8 mouse cellular contexts compared by ENCODE assay signal in the genomic region with DNA sequence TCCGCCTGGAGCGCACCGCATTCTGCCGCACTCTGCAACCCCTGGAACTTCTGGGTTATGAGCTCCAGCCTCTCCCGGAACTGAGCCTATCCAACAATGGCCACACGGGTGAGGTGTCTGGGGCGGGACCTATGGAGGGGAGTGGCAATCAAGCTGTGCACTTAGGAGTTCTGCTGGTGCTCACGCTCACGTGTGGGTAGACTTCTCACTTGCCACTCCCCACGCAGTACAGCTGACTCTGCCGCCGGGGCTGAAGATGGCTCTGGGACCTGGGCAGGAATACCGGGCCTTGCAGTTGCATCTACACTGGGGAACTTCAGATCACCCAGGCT. TPM values are rescaled to one million over a fixed set of nuclear protein-coding genes. Genes with fewer than 3 reads are reported as not detected.
DNase-seq lines count a peak whose midpoint lies in the region; ATAC-seq lines count a peak whose summit lies in the region.

No protein-coding gene starts in this region.

- peak overlapping the region; percentile 84 for H3K9ac ChIP-seq in heart, embryonic 16.5 days (ENCODE audit: low read length)

- DNase-seq in kidney, adult 11 months: peak; percentile 60
- no peak for DNase-seq in kidney, postnatal 14 days
- DNase-seq in embryo, embryonic 10 days (ENCODE audit: low spot score): peak; percentile 61
- peak; percentile 80 for DNase-seq in large intestine, adult 2 months (ENCODE audit: low read depth, low spot score)
- peak; percentile 75 for DNase-seq in splenic B cell, adult 2 months (ENCODE audit: low read depth, low spot score)
- DNase-seq in gastrocnemius, postnatal 36 days: no peak

- no peaks in the 10 kb centered on the region for H3K36me3 ChIP-seq in heart, embryonic 16.5 days (ENCODE audit: control insufficient read depth, insufficient read depth)
- no peaks in the 10 kb centered on the region for H3K36me3 ChIP-seq in splenic B cell, adult 2 months (ENCODE audit: control insufficient read depth, insufficient read depth, low read length, poor library complexity, severe bottlenecking)

- peak; percentile 87 for ATAC-seq in heart, embryonic 16.5 days (replicated peaks; ENCODE audit: extremely low read depth, insufficient read depth, low FRiP score)
- peak; percentile 94 for ATAC-seq in megakaryocyte progenitor cell, adult 5-6 weeks (replicated peaks; ENCODE audit: poor library complexity)

- H3K4me2 ChIP-seq in heart, embryonic 16.5 days (ENCODE audit: low read depth, low read length): peak overlapping the region; percentile 84

- 2% methylated on average over 13 of the region's 13 CpGs for WGBS in heart, embryonic 16.5 days
- WGBS in large intestine, adult 2 months: 2% methylated on average over 13 of the region's 13 CpGs

- H3K4me1 ChIP-seq in heart, embryonic 16.5 days (ENCODE audit: control insufficient read depth, insufficient read depth, low read length): peaks cover 18% of the 10 kb centered on the region

- H3K27me3 ChIP-seq in heart, embryonic 16.5 days (ENCODE audit: control insufficient read depth, insufficient read depth, low read length): no peaks in the 10 kb centered on the region
- no peaks in the 10 kb centered on the region for H3K27me3 ChIP-seq in splenic B cell, adult 2 months (ENCODE audit: control insufficient read depth, insufficient read depth, low read length, poor library complexity, severe bottlenecking)

- intact Hi-C loops in gastrocnemius, postnatal 36 days (cut with DNase I): no loop called here

- H3K4me3 ChIP-seq in heart, embryonic 16.5 days (ENCODE audit: low read length): peak overlapping the region; percentile 70

- no peaks in the 10 kb centered on the region for H3K9me3 ChIP-seq in heart, embryonic 16.5 days (replicated peaks; ENCODE audit: control insufficient read depth, low read length)

- H3K27ac ChIP-seq in heart, embryonic 16.5 days (ENCODE audit: low read length): peak overlapping the region; percentile 74

RNA-seq across cellular contexts. Expression of gene Car9, which starts 1.9 kb away (rescaled TPM):
- polyA plus RNA-seq in heart, embryonic 16.5 days (2015; fragmentation: Nextera tagmentation; extraction: Ambion mirVana): 3.5 and 3.8 TPM in 2 replicates
- polyA plus RNA-seq in large intestine, adult 2 months (2012; rRNA removed): 50.4 and 64.5 TPM in 2 replicates
- 10.4 and 15.0 TPM in 2 replicates for total RNA-seq in megakaryocyte progenitor cell, adult 5-6 weeks (2015)
- 4.0 and 10.5 TPM in 2 replicates for total RNA-seq in megakaryocyte progenitor cell, adult 5-6 weeks (2017)
- total RNA-seq in gastrocnemius, postnatal 36 days (2021): 1 to 10 TPM; 3.4 to 4.4 TPM

RNA-seq across cellular contexts. Expression of gene Arhgef39, which starts 9.1 kb away (rescaled TPM):
- 38.9 and 43.4 TPM in 2 replicates for polyA plus RNA-seq in heart, embryonic 16.5 days (2015; fragmentation: Nextera tagmentation; extraction: Ambion mirVana)
- polyA plus RNA-seq in large intestine, adult 2 months (2012; rRNA removed): 66.9 and 81.0 TPM in 2 replicates
- 44.2 and 55.1 TPM in 2 replicates for total RNA-seq in megakaryocyte progenitor cell, adult 5-6 weeks (2015)
- 47.5 and 65.0 TPM in 2 replicates for total RNA-seq in megakaryocyte progenitor cell, adult 5-6 weeks (2017)
- total RNA-seq in gastrocnemius, postnatal 36 days (2021): under 1 TPM in 1 of 2 experiments, not detected in 1; 0.32 TPM

RNA-seq across cellular contexts. Expression of gene Tpm2, which starts 14.9 kb away (rescaled TPM):
- 162 and 177 TPM in 2 replicates for polyA plus RNA-seq in heart, embryonic 16.5 days (2015; fragmentation: Nextera tagmentation; extraction: Ambion mirVana)
- 118 and 122 TPM in 2 replicates for polyA plus RNA-seq in large intestine, adult 2 months (2012; rRNA removed)
- 0.56 and 3.0 TPM in 2 replicates for total RNA-seq in megakaryocyte progenitor cell, adult 5-6 weeks (2015)
- total RNA-seq in megakaryocyte progenitor cell, adult 5-6 weeks (2017): 3.8 and 5.8 TPM in 2 replicates
- 1,000 to 10,000 TPM; 6,166 to 7,572 TPM for total RNA-seq in gastrocnemius, postnatal 36 days (2021)

RNA-seq across cellular contexts. Expression of gene Ccdc107, which starts 15.9 kb away (rescaled TPM):
- polyA plus RNA-seq in heart, embryonic 16.5 days (2015; fragmentation: Nextera tagmentation; extraction: Ambion mirVana): 76.9 and 81.5 TPM in 2 replicates
- 187 and 232 TPM in 2 replicates for polyA plus RNA-seq in large intestine, adult 2 months (2012; rRNA removed)
- total RNA-seq in megakaryocyte progenitor cell, adult 5-6 weeks (2015): 34.5 and 43.0 TPM in 2 replicates
- total RNA-seq in megakaryocyte progenitor cell, adult 5-6 weeks (2017): 49.6 and 53.9 TPM in 2 replicates
- total RNA-seq in gastrocnemius, postnatal 36 days (2021): 10 to 100 TPM; 19.8 to 22.4 TPM

RNA-seq across cellular contexts. Expression of gene Sit1, which starts 25.1 kb away (rescaled TPM):
- 2.0 and 3.9 TPM in 2 replicates for polyA plus RNA-seq in heart, embryonic 16.5 days (2015; fragmentation: Nextera tagmentation; extraction: Ambion mirVana)
- polyA plus RNA-seq in large intestine, adult 2 months (2012; rRNA removed): 1.7 and 1.8 TPM in 2 replicates
- not detected in 2 replicates for total RNA-seq in megakaryocyte progenitor cell, adult 5-6 weeks (2015)
- total RNA-seq in megakaryocyte progenitor cell, adult 5-6 weeks (2017): not detected in 2 replicates
- total RNA-seq in gastrocnemius, postnatal 36 days (2021): not detected

Comparison
In these comparisons a context has a peak if more than half of its experiments do, and no peak if none do; other contexts are left out.
1. DNase-seq: peak in kidney, adult 11 months (single experiment), embryo, embryonic 10 days (single experiment), large intestine, adult 2 months (single experiment) and splenic B cell, adult 2 months (single experiment); none in kidney, postnatal 14 days (single experiment) and gastrocnemius, postnatal 36 days (0 of 2).
2. RNA of gene Arhgef39, which starts 9.1 kb away (total RNA-seq): 44.2 to 65.0 TPM in megakaryocyte progenitor cell, adult 5-6 weeks; 0.32 TPM in gastrocnemius, postnatal 36 days; every median in the first group is over 10 times any median in the second.
3. RNA of gene Tpm2, which starts 14.9 kb away (total RNA-seq): 6,166 to 7,572 TPM in gastrocnemius, postnatal 36 days; 0.56 to 5.8 TPM in megakaryocyte progenitor cell, adult 5-6 weeks; every median in the first group is over 100 times any median in the second.